ENCODE assay signal across 18 mouse cellular contexts in genomic region chr8:94949010-94949409, GRCm38 (mm10). TPM values are rescaled to one million over a fixed set of nuclear protein-coding genes. Genes with fewer than 3 reads are reported as not detected.
DNase-seq lines count a peak whose midpoint lies in the region; ATAC-seq and TF ChIP-seq lines count a peak whose summit lies in the region.
"Had no signal": no experiment of that assay in that cellular context is flagged by ENCODE, and none has a peak within 500 bp of the region (broad histone marks: within the 10 kb centered on the region; RNA-seq: fewer than 3 reads in every experiment).

No protein-coding gene starts in this region.

- TF ChIP-seq EP300 in MEL (IDR thresholded peaks at IDR 0.05; ENCODE audit: low read depth in 1 of 2, low read length in 2 of 2), result no peak

- DNase-seq in kidney, postnatal 0 days (ENCODE audit: low spot score), result no peak
- no peak for DNase-seq in kidney, adult 11 months
- no peak for DNase-seq in midbrain, postnatal 0 days (ENCODE audit: low spot score)
- DNase-seq in midbrain, embryonic 14.5 days, result no peak
- peak; percentile 59 for DNase-seq in MEL (ENCODE audit: low read depth, low spot score)
- DNase-seq in layer of hippocampus, postnatal 25 days (ENCODE audit: extremely low spot score in 1 of 2, low spot score in 1 of 2), result no peak
- DNase-seq: adrenal gland, adult 2 months; cerebellum, postnatal 14 days; heart, postnatal 4 days; thymus, adult 2 months had no signal

- no peaks in the 10 kb centered on the region for H3K27me3 ChIP-seq in kidney, postnatal 0 days (ENCODE audit: insufficient read depth, low read length)
- H3K27me3 ChIP-seq in midbrain, postnatal 0 days (ENCODE audit: insufficient read depth, low read length), result no peaks in the 10 kb centered on the region
- H3K27me3 ChIP-seq in midbrain, embryonic 14.5 days (ENCODE audit: control insufficient read depth, insufficient read depth, low read length), result no peaks in the 10 kb centered on the region
- H3K27me3 ChIP-seq in MEL (ENCODE audit: control insufficient read depth in 1 of 2, insufficient read depth in 2 of 2, low read length in 2 of 2), result peaks cover 0 to 4% of the 10 kb centered on the region in 2 experiments; a peak in 2 of 4 replicates
- H3K27me3 ChIP-seq: forebrain, embryonic 13.5 days; kidney, embryonic 15.5 days; midbrain, embryonic 15.5 days had no signal

- no peak for ATAC-seq in kidney, postnatal 0 days (replicated peaks; ENCODE audit: low FRiP score, low read depth)
- ATAC-seq in midbrain, postnatal 0 days (ENCODE audit: low FRiP score), result no peak
- no peak for ATAC-seq in midbrain, embryonic 14.5 days (ENCODE audit: low FRiP score, low TSS enrichment)
- no peak for ATAC-seq in megakaryocyte, adult 5-6 weeks (ENCODE audit: poor library complexity, severe bottlenecking)
- ATAC-seq: forebrain, embryonic 13.5 days; midbrain, embryonic 15.5 days had no signal

- WGBS in kidney, postnatal 0 days, result 89% methylated on average over 4 of the region's 4 CpGs
- 75% methylated on average over 4 of the region's 4 CpGs for WGBS in midbrain, postnatal 0 days
- WGBS in midbrain, embryonic 14.5 days, result 93% methylated on average over 4 of the region's 4 CpGs

- TF ChIP-seq CTCF in kidney, postnatal 0 days (IDR thresholded peaks at IDR 0.05; ENCODE audit: low read depth), result peak; percentile 34
- TF ChIP-seq CTCF in midbrain, postnatal 0 days (IDR thresholded peaks at IDR 0.05), result peak; percentile 44; the same call in 1 of the 2 replicates
- peak; percentile 47 to 64 (median 61) for TF ChIP-seq CTCF in MEL (IDR thresholded peaks at IDR 0.05 in 2 of 3, conservative IDR thresholded peaks at IDR 0.05 in 1 of 3; ENCODE audit: control insufficient read depth in 1 of 3, insufficient read depth in 1 of 3, low read depth in 2 of 3, low read length in 3 of 3, poor library complexity in 1 of 3, severe bottlenecking in 1 of 3)

- H3K9ac ChIP-seq in kidney, postnatal 0 days (ENCODE audit: low read depth, low read length), result no peak overlapping the region
- H3K9ac ChIP-seq in midbrain, postnatal 0 days (replicated peaks; ENCODE audit: low read length, poor library complexity, severe bottlenecking), result no peak overlapping the region
- no peak overlapping the region for H3K9ac ChIP-seq in midbrain, embryonic 14.5 days (replicated peaks; ENCODE audit: low read length)
- no peak overlapping the region for H3K9ac ChIP-seq in MEL (ENCODE audit: control insufficient read depth, low read depth, low read length, poor library complexity, severe bottlenecking)
- H3K9ac ChIP-seq: forebrain, embryonic 13.5 days; kidney, embryonic 15.5 days; limb, embryonic 12.5 days; midbrain, embryonic 15.5 days had no signal

- no peaks in the 10 kb centered on the region for H3K36me3 ChIP-seq in kidney, postnatal 0 days (ENCODE audit: insufficient read depth, low read length)
- no peaks in the 10 kb centered on the region for H3K36me3 ChIP-seq in midbrain, postnatal 0 days (ENCODE audit: insufficient read depth, low read length)
- no peaks in the 10 kb centered on the region for H3K36me3 ChIP-seq in midbrain, embryonic 14.5 days (ENCODE audit: control insufficient read depth, insufficient read depth, low read length)
- H3K36me3 ChIP-seq in MEL (ENCODE audit: control insufficient read depth in 1 of 2, insufficient read depth in 2 of 2, low read length in 2 of 2), result no peaks in the 10 kb centered on the region
- H3K36me3 ChIP-seq: kidney, embryonic 15.5 days; limb, embryonic 12.5 days; midbrain, embryonic 15.5 days had no signal

- H3K9me3 ChIP-seq in kidney, postnatal 0 days (replicated peaks; ENCODE audit: low read length), result no peaks in the 10 kb centered on the region
- H3K9me3 ChIP-seq in midbrain, postnatal 0 days (ENCODE audit: low read length), result no peaks in the 10 kb centered on the region
- no peaks in the 10 kb centered on the region for H3K9me3 ChIP-seq in midbrain, embryonic 14.5 days (ENCODE audit: control insufficient read depth, low read length)
- H3K9me3 ChIP-seq in MEL (replicated peaks; ENCODE audit: insufficient read depth, low read length), result no peaks in the 10 kb centered on the region
- H3K9me3 ChIP-seq: forebrain, embryonic 13.5 days; kidney, embryonic 15.5 days; limb, embryonic 12.5 days; midbrain, embryonic 15.5 days had no signal

- H3K4me3 ChIP-seq in kidney, postnatal 0 days (replicated peaks; ENCODE audit: low read depth, low read length), result no peak overlapping the region
- no peak overlapping the region for H3K4me3 ChIP-seq in midbrain, postnatal 0 days (ENCODE audit: low read depth, low read length)
- H3K4me3 ChIP-seq in midbrain, embryonic 14.5 days (replicated peaks; ENCODE audit: low read depth, low read length), result no peak overlapping the region
- no peak overlapping the region for H3K4me3 ChIP-seq in MEL (ENCODE audit: control insufficient read depth in 1 of 2, insufficient read depth in 1 of 2, low read depth in 2 of 2, low read length in 2 of 2)
- H3K4me3 ChIP-seq: forebrain, embryonic 13.5 days; kidney, embryonic 15.5 days; limb, embryonic 12.5 days; midbrain, embryonic 15.5 days had no signal

- H3K27ac ChIP-seq in kidney, postnatal 0 days, result no peak overlapping the region
- H3K27ac ChIP-seq in midbrain, postnatal 0 days (ENCODE audit: low read depth, low read length), result no peak overlapping the region
- no peak overlapping the region for H3K27ac ChIP-seq in midbrain, embryonic 14.5 days (replicated peaks; ENCODE audit: low read depth, low read length)
- H3K27ac ChIP-seq in MEL (ENCODE audit: control insufficient read depth, low read depth, low read length), result no peak overlapping the region
- H3K27ac ChIP-seq: forebrain, embryonic 13.5 days; kidney, embryonic 15.5 days; limb, embryonic 12.5 days had no signal

- TF ChIP-seq POLR2A in MEL (IDR thresholded peaks at IDR 0.05; ENCODE audit: control insufficient read depth in 1 of 2, insufficient read depth in 1 of 2, low read depth in 1 of 2, low read length in 2 of 2, poor library complexity in 1 of 2), result no peak

- TF ChIP-seq RAD21 in MEL (IDR thresholded peaks at IDR 0.05; ENCODE audit: low read depth, low read length), result peak; percentile 52

- H3K4me2 ChIP-seq in kidney, postnatal 0 days (ENCODE audit: low read length), result no peak overlapping the region
- H3K4me2 ChIP-seq in midbrain, postnatal 0 days (ENCODE audit: low read depth, low read length, poor library complexity, severe bottlenecking), result no peak overlapping the region
- H3K4me2 ChIP-seq in midbrain, embryonic 14.5 days (ENCODE audit: low read length), result no peak overlapping the region
- H3K4me2 ChIP-seq: forebrain, embryonic 13.5 days; kidney, embryonic 15.5 days; limb, embryonic 12.5 days; midbrain, embryonic 15.5 days had no signal

- peaks cover 4% of the 10 kb centered on the region; the same call in 1 of the 2 replicates for H3K4me1 ChIP-seq in kidney, postnatal 0 days (replicated peaks; ENCODE audit: insufficient read depth, low read length)
- no peaks in the 10 kb centered on the region for H3K4me1 ChIP-seq in midbrain, postnatal 0 days (ENCODE audit: insufficient read depth, low read length)
- H3K4me1 ChIP-seq in midbrain, embryonic 14.5 days (ENCODE audit: control insufficient read depth, insufficient read depth, low read length), result no peaks in the 10 kb centered on the region
- peaks cover 0 to 6% of the 10 kb centered on the region in 2 experiments; a peak in 2 of 4 replicates for H3K4me1 ChIP-seq in MEL (ENCODE audit: control insufficient read depth in 1 of 2, insufficient read depth in 2 of 2, low read length in 2 of 2)
- H3K4me1 ChIP-seq: limb, embryonic 12.5 days had no signal

- no peaks in the 10 kb centered on the region for H3K79me2 ChIP-seq in MEL (ENCODE audit: control insufficient read depth, insufficient read depth, low read length, poor library complexity)

TF ChIP-seq in MEL, 35 proteins besides CTCF, POLR2A, EP300 and RAD21 (continues in another document):
- TF ChIP-seq SMC3 (IDR thresholded peaks at IDR 0.05; ENCODE audit: low read depth, low read length) (peak; percentile 59), ZC3H11A (IDR thresholded peaks at IDR 0.05; ENCODE audit: low read depth, low read length) (peak; percentile 38; the same call in 1 of the 2 replicates)

RNA-seq across cellular contexts. Expression of gene Adgrg5, which starts 25.5 kb away (rescaled TPM):
- polyA plus RNA-seq in kidney, postnatal 0 days (2015; fragmentation: Nextera tagmentation; extraction: Ambion mirVana), result not detected in 2 replicates
- total RNA-seq in midbrain, postnatal 0 days (2014; rRNA removed), result not detected in 2 replicates
- 0.17 and 0.21 TPM in 2 replicates for polyA plus RNA-seq in midbrain, postnatal 0 days (2015; fragmentation: Nextera tagmentation; extraction: Ambion mirVana)
- 0.12 TPM in 1 of 2 replicates, not detected in the other for polyA plus RNA-seq in midbrain, embryonic 14.5 days (2014; fragmentation: Nextera tagmentation; extraction: Ambion mirVana)
- 0.04 and 0.07 TPM in 2 replicates for total RNA-seq in MEL (2012; rRNA removed)
- 1 to 10 TPM in 1 of 2 experiments, not detected in 1; 1.3 TPM for polyA plus RNA-seq in MEL (2012; ENCODE audit: insufficient read depth in 1 of 2, insufficient read length in 2 of 2, low read depth in 1 of 2, low replicate concordance in 2 of 2, missing spikeins in 1 of 2)
- under 1 TPM in 1 of 2 experiments, not detected in 1; 0.87 TPM for total RNA-seq in layer of hippocampus, postnatal 25 days (2021)
- 0.58 and 2.4 TPM in 2 replicates for total RNA-seq in megakaryocyte, adult 5-6 weeks (2015)
- 0.45 and 1.2 TPM in 2 replicates for total RNA-seq in megakaryocyte, adult 5-6 weeks (2017)
- total RNA-seq: granulocyte monocyte progenitor cell, adult 5-6 weeks; left cerebral cortex, adult 18-20 months; megakaryocyte progenitor cell, adult 5-6 weeks had no signal
- polyA plus RNA-seq: limb, embryonic 12.5 days had no signal

RNA-seq across cellular contexts. Expression of gene Adgrg1, which starts 25.5 kb away (rescaled TPM):
- polyA plus RNA-seq in kidney, postnatal 0 days (2015; fragmentation: Nextera tagmentation; extraction: Ambion mirVana), result 109 and 125 TPM in 2 replicates
- 218 and 247 TPM in 2 replicates for total RNA-seq in midbrain, postnatal 0 days (2014; rRNA removed)
- polyA plus RNA-seq in midbrain, postnatal 0 days (2015; fragmentation: Nextera tagmentation; extraction: Ambion mirVana), result 114 and 125 TPM in 2 replicates
- 112 and 165 TPM in 2 replicates for polyA plus RNA-seq in midbrain, embryonic 14.5 days (2014; fragmentation: Nextera tagmentation; extraction: Ambion mirVana)
- 4.2 and 7.2 TPM in 2 replicates for total RNA-seq in MEL (2012; rRNA removed)
- 10 to 100 TPM in 1 of 2 experiments, not detected in 1; 33.2 TPM for polyA plus RNA-seq in MEL (2012; ENCODE audit: insufficient read depth in 1 of 2, insufficient read length in 2 of 2, low read depth in 1 of 2, low replicate concordance in 2 of 2, missing spikeins in 1 of 2)
- 100 to 1,000 TPM; 101 to 103 TPM for total RNA-seq in layer of hippocampus, postnatal 25 days (2021)
- total RNA-seq in megakaryocyte, adult 5-6 weeks (2015), result 7.3 and 7.8 TPM in 2 replicates
- 2.8 and 14.0 TPM in 2 replicates for total RNA-seq in megakaryocyte, adult 5-6 weeks (2017)

RNA-seq across cellular contexts. Expression of gene Ccdc102a, which starts 31.1 kb away (rescaled TPM):
- polyA plus RNA-seq in kidney, postnatal 0 days (2015; fragmentation: Nextera tagmentation; extraction: Ambion mirVana), result 17.5 and 20.0 TPM in 2 replicates
- total RNA-seq in midbrain, postnatal 0 days (2014; rRNA removed), result 5.4 and 6.1 TPM in 2 replicates
- 3.6 and 3.7 TPM in 2 replicates for polyA plus RNA-seq in midbrain, postnatal 0 days (2015; fragmentation: Nextera tagmentation; extraction: Ambion mirVana)
- 3.6 and 5.2 TPM in 2 replicates for polyA plus RNA-seq in midbrain, embryonic 14.5 days (2014; fragmentation: Nextera tagmentation; extraction: Ambion mirVana)
- total RNA-seq in MEL (2012; rRNA removed), result 1.6 and 1.7 TPM in 2 replicates
- polyA plus RNA-seq in MEL (2012; ENCODE audit: insufficient read depth in 1 of 2, insufficient read length in 2 of 2, low read depth in 1 of 2, low replicate concordance in 2 of 2, missing spikeins in 1 of 2), result 1 to 10 TPM in 1 of 2 experiments, not detected in 1; 6.8 TPM
- 1 to 10 TPM; 2.0 to 2.3 TPM for total RNA-seq in layer of hippocampus, postnatal 25 days (2021)
- 1.8 and 3.3 TPM in 2 replicates for total RNA-seq in megakaryocyte, adult 5-6 weeks (2015)
- 9.1 and 10.7 TPM in 2 replicates for total RNA-seq in megakaryocyte, adult 5-6 weeks (2017)

Comparison
In these comparisons a context has a peak if more than half of its experiments do, and no peak if none do; other contexts are left out.
1. RNA of gene Adgrg1, which starts 25.5 kb away (total RNA-seq): 218 to 247 TPM in midbrain, postnatal 0 days and 101 to 103 TPM in layer of hippocampus, postnatal 25 days; 2.8 to 14.0 TPM in megakaryocyte, adult 5-6 weeks and 4.2 to 7.2 TPM in MEL; every median in the first group is over 4 times any median in the second.
2. Peak in every context shown above with its lines, with median percentiles within 50 percentile points of each other: CTCF ChIP-seq.